Mouse (Mus musculus) retina, postnatal 7 days (tissue): ENCODE measurements around the gene Rab37.

Source experiments
- DNase-seq: peaks from one replicate; pipeline ENCODE4 v3.0.0-alpha.2; 2012; ENCODE audit warnings: low read depth, low spot score

Gene Rab37

GRCm38 (mm10) chr11:115197558-115197957 is 106.3 kb downstream of the Rab37 start:
- DNase-seq: no peak

DNA sequence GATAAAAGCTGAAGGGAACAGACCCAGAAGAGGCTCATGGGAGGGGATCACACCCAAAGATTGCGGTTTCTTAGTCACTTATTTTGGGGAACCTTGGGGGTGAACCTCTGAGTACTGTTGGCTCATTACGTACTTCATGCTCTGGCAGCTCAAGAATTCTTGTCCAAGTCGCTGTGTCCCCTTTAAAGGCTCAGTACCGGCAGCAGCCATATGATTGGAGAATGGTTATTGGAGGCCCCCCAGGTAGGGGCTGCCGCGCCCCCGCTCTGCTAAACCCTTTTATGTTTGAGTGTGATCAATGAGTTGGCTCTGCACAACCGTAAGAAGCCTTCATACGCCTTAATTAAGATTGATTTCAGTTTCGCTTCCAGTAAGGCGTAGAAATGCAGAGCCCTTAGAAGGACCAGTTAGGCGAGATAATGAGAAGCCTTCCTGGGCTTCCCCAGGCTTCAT is 107.7 kb downstream of the Rab37 start:
- DNase-seq: no peak

GRCm38 (mm10) chr11:115200520-115200919 is 109.3 kb downstream of the Rab37 start:
- no peak for DNase-seq

DNA sequence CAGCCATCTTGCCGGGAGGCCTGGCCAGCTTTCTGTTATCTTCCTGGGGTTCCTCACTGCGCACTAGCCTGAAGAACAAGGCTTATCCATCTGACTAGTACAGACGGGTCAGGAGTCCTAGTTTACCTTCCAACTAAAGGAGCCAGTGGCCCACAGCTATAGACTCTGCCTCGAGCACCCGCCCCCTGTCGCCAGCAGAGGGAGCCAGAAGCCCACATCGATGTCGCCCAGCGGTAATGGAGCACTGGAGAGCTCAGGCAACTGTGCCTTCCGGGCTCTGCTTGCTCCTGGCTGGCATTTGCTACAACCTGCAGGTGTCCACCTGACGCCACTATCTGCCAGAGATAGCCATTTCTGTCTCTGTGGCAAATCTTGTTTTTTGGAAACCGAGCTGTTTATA is 111.1 kb downstream of the Rab37 start:
- peak; percentile 73 for DNase-seq

- no peak for DNase-seq
Measured at GRCm38 (mm10) chr11:115202756-115203155, 111.5 kb downstream of the Rab37 start.

GRCm38 (mm10) chr11:115208126-115208525 is 116.9 kb downstream of the Rab37 start:
- no peak for DNase-seq

DNA sequence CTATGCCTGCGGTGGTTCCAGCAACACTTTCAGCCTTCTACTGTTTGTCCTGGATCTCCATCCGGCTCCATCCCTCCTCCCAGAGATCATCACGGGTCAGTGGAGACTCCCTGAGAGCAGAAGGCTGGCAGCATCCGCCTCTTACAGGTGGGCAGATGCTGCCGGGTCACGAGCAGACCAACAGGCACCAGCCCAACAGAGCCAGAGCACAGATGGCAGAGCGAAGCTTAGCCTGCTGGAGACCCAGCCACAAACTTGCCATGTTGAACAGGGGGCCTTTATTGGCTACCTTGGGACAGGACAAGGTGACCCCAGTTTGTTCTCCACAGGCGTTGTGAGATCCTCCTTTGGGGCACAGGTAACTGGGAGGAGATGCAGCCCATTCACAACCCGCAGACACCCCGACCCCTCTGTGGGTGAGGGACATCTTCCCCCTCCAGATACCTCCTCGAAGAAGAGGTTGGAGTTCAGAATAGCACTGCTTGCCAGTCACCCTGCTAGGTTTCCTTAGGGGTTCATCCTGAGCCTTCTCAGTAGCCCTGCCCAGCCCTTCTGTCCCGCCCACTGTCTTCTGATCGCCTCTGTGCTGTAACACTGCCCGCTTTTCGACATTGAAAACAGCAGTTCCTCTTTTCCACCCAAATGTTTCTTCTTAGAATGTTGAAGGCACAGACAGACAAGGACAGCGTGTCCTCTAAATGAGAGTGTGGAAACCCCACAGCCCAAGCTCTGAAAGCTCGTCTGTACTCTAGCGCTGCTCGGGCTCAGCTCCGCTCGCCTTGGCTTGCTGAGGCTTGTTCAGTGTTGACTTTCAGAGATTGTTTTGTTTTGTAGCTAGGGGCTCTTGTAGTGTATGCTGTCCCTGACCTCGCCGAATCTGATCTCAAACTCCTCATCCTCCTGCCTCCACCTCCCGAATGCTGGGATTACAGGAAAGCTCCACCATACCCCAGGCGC is 117.8 kb downstream of the Rab37 start:
- DNase-seq: no peak

- DNase-seq: no peak
Measured at GRCm38 (mm10) chr11:115209958-115210357, 118.7 kb downstream of the Rab37 start.
